Mouse (Mus musculus): Measurements from ENCODE around the gene Ndufs2. TPM values are rescaled to one million over a fixed set of nuclear protein-coding genes. Genes with fewer than 3 reads are reported as not detected.
"Not testable (repeated sequence)": the region's sequence is repeated elsewhere in the genome, so short reads cannot be mapped to it uniquely, and the experiment has no call there.

Ndufs2 gene
- total and polyA plus RNA-seq, 2 experiments = 174 to 272 TPM

- no peak for DNase-seq (ENCODE audit: extremely low read depth, low read depth, low spot score)
- Histone ChIP-seq H3K9ac (ENCODE audit: low read depth, low read length) (no peak overlapping the region), H3K4me3 (ENCODE audit: insufficient read depth, low read depth, low read length) (no peak overlapping the region), H3K36me3 (ENCODE audit: control insufficient read depth, insufficient read depth, low read length) (peaks cover 20% of the 10 kb centered on the region), H3K27me3 (ENCODE audit: control insufficient read depth, insufficient read depth, low read length) (no peaks in the 10 kb centered on the region), H3K27ac (replicated peaks; ENCODE audit: insufficient read depth, low read depth, low read length) (no peak overlapping the region), H3K4me1 (ENCODE audit: control insufficient read depth, insufficient read depth, low read length) (peaks cover 14% of the 10 kb centered on the region), H3K79me2 (ENCODE audit: control insufficient read depth, insufficient read depth, low read length) (peaks cover 9% of the 10 kb centered on the region; the same call in 1 of the 2 replicates)
- no peak for TF ChIP-seq POLR2A (IDR thresholded peaks at IDR 0.05; ENCODE audit: extremely low read depth, insufficient read depth, low read length)
- TF ChIP-seq CTCF (IDR thresholded peaks at IDR 0.05; ENCODE audit: low read depth, low read length) = no peak
- WGBS = 96% methylated on average over 8 of the region's 8 CpGs
Measured at GRCm38 (mm10) chr1:171245353-171245752, 5.8 kb downstream of the Ndufs2 start.

GRCm38 (mm10) chr1:171241952-171242351 lies 9.2 kb downstream of the Ndufs2 start:
- not testable (repeated sequence) for H3K27me3 ChIP-seq (ENCODE audit: control insufficient read depth, insufficient read depth, low read length); H3K79me2 ChIP-seq (ENCODE audit: control insufficient read depth, insufficient read depth, low read length); H3K9ac ChIP-seq (ENCODE audit: low read depth, low read length); H3K4me1 ChIP-seq (ENCODE audit: control insufficient read depth, insufficient read depth, low read length); H3K4me3 ChIP-seq (ENCODE audit: insufficient read depth, low read depth, low read length)
- WGBS = 65% methylated on average over 12 of the region's 12 CpGs
- DNase-seq (ENCODE audit: extremely low read depth, low read depth, low spot score) = peak; percentile 49
- Histone ChIP-seq H3K36me3 (ENCODE audit: control insufficient read depth, insufficient read depth, low read length) (peaks cover 38% of the 10 kb centered on the region), H3K27ac (replicated peaks; ENCODE audit: insufficient read depth, low read depth, low read length) (peak overlapping the region; percentile 10; the same call in 1 of the 2 replicates)

GRCm38 (mm10) chr1:171240911-171241310 lies 10.3 kb downstream of the Ndufs2 start:
- Histone ChIP-seq H3K27me3 (ENCODE audit: control insufficient read depth, insufficient read depth, low read length) (no peaks in the 10 kb centered on the region), H3K27ac (replicated peaks; ENCODE audit: insufficient read depth, low read depth, low read length) (no peak overlapping the region), H3K36me3 (ENCODE audit: control insufficient read depth, insufficient read depth, low read length) (peaks cover 47% of the 10 kb centered on the region), H3K9ac (ENCODE audit: low read depth, low read length) (no peak overlapping the region), H3K4me1 (ENCODE audit: control insufficient read depth, insufficient read depth, low read length) (peaks cover 4% of the 10 kb centered on the region), H3K4me3 (ENCODE audit: insufficient read depth, low read depth, low read length) (no peak overlapping the region), H3K79me2 (ENCODE audit: control insufficient read depth, insufficient read depth, low read length) (no peaks in the 10 kb centered on the region; the same call in 1 of the 2 replicates)
- 75% methylated on average over 10 of the region's 10 CpGs for WGBS
- TF ChIP-seq POLR2A (IDR thresholded peaks at IDR 0.05; ENCODE audit: extremely low read depth, insufficient read depth, low read length) = no peak
- no peak for TF ChIP-seq CTCF (IDR thresholded peaks at IDR 0.05; ENCODE audit: low read depth, low read length)
- no peak for DNase-seq (ENCODE audit: extremely low read depth, low read depth, low spot score)

- whole genome bisulfite sequencing = 56% methylated on average over 15 of the region's 15 CpGs
- Histone ChIP-seq H3K36me3 (ENCODE audit: control insufficient read depth, insufficient read depth, low read length) (peaks cover 54% of the 10 kb centered on the region), H3K4me3 (ENCODE audit: insufficient read depth, low read depth, low read length) (no peak overlapping the region), H3K4me1 (ENCODE audit: control insufficient read depth, insufficient read depth, low read length) (peaks cover 4% of the 10 kb centered on the region; the same call in 1 of the 2 replicates), H3K27ac (replicated peaks; ENCODE audit: insufficient read depth, low read depth, low read length) (no peak overlapping the region; the same call in 1 of the 2 replicates), H3K9ac (ENCODE audit: low read depth, low read length) (no peak overlapping the region), H3K79me2 (ENCODE audit: control insufficient read depth, insufficient read depth, low read length) (no peaks in the 10 kb centered on the region; the same call in 1 of the 2 replicates), H3K27me3 (ENCODE audit: control insufficient read depth, insufficient read depth, low read length) (no peaks in the 10 kb centered on the region)
- TF ChIP-seq CTCF (IDR thresholded peaks at IDR 0.05; ENCODE audit: low read depth, low read length) (no peak), POLR2A (IDR thresholded peaks at IDR 0.05; ENCODE audit: extremely low read depth, insufficient read depth, low read length) (no peak)
- DNase-seq (ENCODE audit: extremely low read depth, low read depth, low spot score) = peak; percentile 65
Measured at GRCm38 (mm10) chr1:171239992-171240744, 11.0 kb downstream of the Ndufs2 start.

- H3K4me3 ChIP-seq (ENCODE audit: insufficient read depth, low read depth, low read length) = no peak overlapping the region
- H3K79me2 ChIP-seq (ENCODE audit: control insufficient read depth, insufficient read depth, low read length) = no peaks in the 10 kb centered on the region; the same call in 1 of the 2 replicates
- peak; percentile 54 for DNase-seq (ENCODE audit: extremely low read depth, low read depth, low spot score)
- H3K27me3 ChIP-seq (ENCODE audit: control insufficient read depth, insufficient read depth, low read length) = no peaks in the 10 kb centered on the region
- 56% methylated on average over 14 of the region's 14 CpGs for WGBS
- H3K9ac ChIP-seq (ENCODE audit: low read depth, low read length) = no peak overlapping the region
- peaks cover 8% of the 10 kb centered on the region; the same call in 1 of the 2 replicates for H3K4me1 ChIP-seq (ENCODE audit: control insufficient read depth, insufficient read depth, low read length)
- peak; percentile 94 for TF ChIP-seq CTCF (IDR thresholded peaks at IDR 0.05; ENCODE audit: low read depth, low read length)
- no peak for TF ChIP-seq POLR2A (IDR thresholded peaks at IDR 0.05; ENCODE audit: extremely low read depth, insufficient read depth, low read length)
- H3K27ac ChIP-seq (replicated peaks; ENCODE audit: insufficient read depth, low read depth, low read length) = no peak overlapping the region
- peaks cover 50% of the 10 kb centered on the region for H3K36me3 ChIP-seq (ENCODE audit: control insufficient read depth, insufficient read depth, low read length)
Measured at GRCm38 (mm10) chr1:171238463-171238862, 12.7 kb downstream of the Ndufs2 start.

GRCm38 (mm10) chr1:171237438-171237837 lies 13.8 kb downstream of the Ndufs2 start:
- H3K9ac ChIP-seq (ENCODE audit: low read depth, low read length) = no peak overlapping the region
- H3K4me3 ChIP-seq (ENCODE audit: insufficient read depth, low read depth, low read length) = no peak overlapping the region
- no peaks in the 10 kb centered on the region for H3K27me3 ChIP-seq (ENCODE audit: control insufficient read depth, insufficient read depth, low read length)
- 48% methylated on average over 6 of the region's 6 CpGs for WGBS
- no peak for DNase-seq (ENCODE audit: extremely low read depth, low read depth, low spot score)
- H3K79me2 ChIP-seq (ENCODE audit: control insufficient read depth, insufficient read depth, low read length) = no peaks in the 10 kb centered on the region; the same call in 1 of the 2 replicates
- TF ChIP-seq CTCF (IDR thresholded peaks at IDR 0.05; ENCODE audit: low read depth, low read length) = no peak
- no peak for TF ChIP-seq POLR2A (IDR thresholded peaks at IDR 0.05; ENCODE audit: extremely low read depth, insufficient read depth, low read length)
- H3K27ac ChIP-seq (replicated peaks; ENCODE audit: insufficient read depth, low read depth, low read length) = no peak overlapping the region
- H3K4me1 ChIP-seq (ENCODE audit: control insufficient read depth, insufficient read depth, low read length) = peaks cover 13% of the 10 kb centered on the region
- H3K36me3 ChIP-seq (ENCODE audit: control insufficient read depth, insufficient read depth, low read length) = peaks cover 48% of the 10 kb centered on the region

All from liver, adult 2 months (tissue).